Mouse (Mus musculus): ENCODE results near the gene Cks2.

- no peak for TF ChIP-seq POLR2A (IDR thresholded peaks at IDR 0.05; ENCODE audit: borderline replicate concordance, extremely low read depth, low read depth, low read length)
- no peak for TF ChIP-seq CTCF (IDR thresholded peaks at IDR 0.05; ENCODE audit: insufficient read depth, low read length)
These were observed 14.5 kb downstream of the Cks2 start for GRCm38 (mm10) chr13:51659573-51659972.
